Mouse (Mus musculus) ES-E14 (cell line): ENCODE results near the gene Tubgcp3. TPM values are rescaled to one million over a fixed set of nuclear protein-coding genes. Genes with fewer than 3 reads are reported as not detected.

Experiments
- DNase-seq: peaks from one replicate; pipeline ENCODE4 v3.0.0-alpha.2; 2013; ENCODE audit warnings: low read depth, low spot score
- H3K27ac ChIP-seq: 2 replicates; pipeline ENCODE4 v1.5.1; 2012; ENCODE audit warnings: low read depth, mild to moderate bottlenecking, low read length, moderate library complexity, mixed read lengths; ENCODE audit not compliant: poor library complexity, insufficient read depth, severe bottlenecking
- H3K36me3 ChIP-seq: 2 replicates; pipeline ENCODE4 v1.6.1; 2012; ENCODE audit warnings: mild to moderate bottlenecking, low read length, moderate library complexity, mixed read lengths; ENCODE audit not compliant: control insufficient read depth, poor library complexity, insufficient read depth, severe bottlenecking
- H3K4me1 ChIP-seq, 2 experiments: fragments of 150-350 bp in 1 of 2; sonication (generic) in 1 of 2; 2 replicates each; pipeline ENCODE4 v1.6.1; 2012; ENCODE audit warnings: low read length in 2 of 2, mild to moderate bottlenecking in 1 of 2, mixed read lengths in 1 of 2; ENCODE audit not compliant: control insufficient read depth in 2 of 2, insufficient read depth in 2 of 2, poor library complexity in 1 of 2
- H3K4me3 ChIP-seq, 2 experiments: fragments of 150-350 bp in 1 of 2; sonication (generic) in 1 of 2; 2 replicates each; pipeline ENCODE4 v1.5.1; 2012; ENCODE audit warnings: low read length in 2 of 2, low read depth in 1 of 2, mild to moderate bottlenecking in 1 of 2, mixed read lengths in 1 of 2; ENCODE audit not compliant: insufficient read depth in 1 of 2, poor library complexity in 1 of 2, severe bottlenecking in 1 of 2
- H3K9ac ChIP-seq: 2 replicates; pipeline ENCODE4 v1.6.1; 2012; ENCODE audit warnings: low read depth, mild to moderate bottlenecking, low read length, mixed read lengths; ENCODE audit not compliant: poor library complexity, insufficient read depth, severe bottlenecking
- H3K9me3 ChIP-seq: fragments of 150-350 bp; sonication (generic); 2 replicates; pipeline ENCODE4 v1.6.1; 2012; ENCODE audit warnings: low read depth, mild to moderate bottlenecking, low read length; ENCODE audit not compliant: control insufficient read depth, insufficient read depth
- CHD2 ChIP-seq: IDR thresholded peaks from 2 replicates; pipeline ENCODE4 v1.6.1; 2014; ENCODE audit warnings: mild to moderate bottlenecking, low read depth, low read length, inconsistent platforms
- HCFC1 ChIP-seq: IDR thresholded peaks from 2 replicates; pipeline ENCODE4 v1.6.1; 2012; ENCODE audit warnings: low read length, inconsistent platforms, borderline replicate concordance; ENCODE audit not compliant: insufficient read depth
- MAFK ChIP-seq: IDR thresholded peaks from 2 replicates; pipeline ENCODE4 v1.6.1; 2014; ENCODE audit warnings: mild to moderate bottlenecking, low read depth, low read length, inconsistent platforms; ENCODE audit not compliant: insufficient read depth
- ZC3H11A ChIP-seq: IDR thresholded peaks from 2 replicates; pipeline ENCODE4 v1.6.1; 2012; ENCODE audit warnings: low read depth, mild to moderate bottlenecking, inconsistent platforms, low read length, borderline replicate concordance
- ZNF384 ChIP-seq: IDR thresholded peaks from 2 replicates; pipeline ENCODE4 v1.6.1; 2012; ENCODE audit warnings: low read depth, low read length, inconsistent platforms
- in situ Hi-C, 2 experiments: fragments of 600-800 bp; cut with MboI; formaldehyde crosslinking; loops; one replicate each; pipeline ENCODE4 v1.15.1; 2025; ENCODE audit warnings: low sequenced_read_pairs in 2 of 2, inconsistent platforms in 1 of 2; ENCODE audit not compliant: unreplicated experiment in 2 of 2
- total RNA-seq: library from RNA; depleted of rRNA; stranded (reverse); fragments of 300-350 nt; gene quantifications from 2 replicates; pipeline ENCODE4 v1.2.3, GENCODE M21; 2012

Tubgcp3 gene
- total RNA-seq, 1 experiment = 24.5 TPM

GRCm38 (mm10) chr8:12576003-12576402, 96.0 kb downstream of the Tubgcp3 start:
- H3K4me1 ChIP-seq = no peaks in the 10 kb centered on the region
- no peak overlapping the region for H3K27ac ChIP-seq
- no peak overlapping the region for H3K9ac ChIP-seq
- no peaks in the 10 kb centered on the region for H3K9me3 ChIP-seq
- TF ChIP-seq ZC3H11A (no peak), CHD2 (no peak), ZNF384 (no peak), HCFC1 (no peak)
- no peaks in the 10 kb centered on the region for H3K36me3 ChIP-seq
- in situ Hi-C loops = loop anchor here in 1 of 2 experiments (5.0 kb wide), 1 partner anchor 909 kb away; no protein-coding TSS in a partner anchor
- no peak overlapping the region for H3K4me3 ChIP-seq
- DNase-seq = no peak

- no peak within 1 kb of the TSS for H3K9ac ChIP-seq
- in situ Hi-C loops = loop anchor here in 1 of 2 experiments (25.0 kb wide), 1 partner anchor 586 kb away; no protein-coding TSS in a partner anchor
- H3K9me3 ChIP-seq = no peaks in the 10 kb centered on the region
- no peak within 1 kb of the TSS for H3K27ac ChIP-seq
- H3K4me1 ChIP-seq = no peaks in the 10 kb centered on the region
- no peaks in the 10 kb centered on the region for H3K36me3 ChIP-seq
- TF ChIP-seq ZC3H11A (no peak), CHD2 (no peak), ZNF384 (no peak), HCFC1 (no peak), MAFK (no peak)
- DNase-seq = no peak
- no peak within 1 kb of the TSS for H3K4me3 ChIP-seq
These were observed 99.1 kb downstream of the Tubgcp3 start, which contains the start of gene Spaca7 for GRCm38 (mm10) chr8:12572814-12573534. Gene Spaca7, plus strand, starts transcription at chr8:12573029.

- Histone ChIP-seq H3K4me3 (no peak overlapping the region), H3K36me3 (no peaks in the 10 kb centered on the region), H3K9me3 (no peaks in the 10 kb centered on the region), H3K27ac (no peak overlapping the region), H3K9ac (no peak overlapping the region), H3K4me1 (no peaks in the 10 kb centered on the region)
- in situ Hi-C loops = loop anchor here in 1 of 2 experiments (25.0 kb wide), 1 partner anchor 579 kb away; no protein-coding TSS in a partner anchor
- TF ChIP-seq ZNF384 = no peak
- no peak for DNase-seq
These were observed 105.5 kb downstream of the Tubgcp3 start for GRCm38 (mm10) chr8:12566509-12566908.

- in situ Hi-C loops = loop anchor here in 1 of 2 experiments (25.0 kb wide), 1 partner anchor 578 kb away; no protein-coding TSS in a partner anchor
- Histone ChIP-seq H3K9me3 (no peaks in the 10 kb centered on the region), H3K36me3 (no peaks in the 10 kb centered on the region), H3K4me3 (no peak overlapping the region), H3K9ac (no peak overlapping the region), H3K4me1 (no peaks in the 10 kb centered on the region), H3K27ac (no peak overlapping the region)
- TF ChIP-seq CHD2 (no peak), MAFK (no peak), ZNF384 (no peak), ZC3H11A (no peak), HCFC1 (no peak)
- DNase-seq = no peak
These were observed 106.6 kb downstream of the Tubgcp3 start for GRCm38 (mm10) chr8:12565488-12565887.
